Mouse (Mus musculus) megakaryocyte, embryonic 14.5 days (primary cell): Measurements from ENCODE around the gene Dip2b. TPM values are rescaled to one million over a fixed set of nuclear protein-coding genes. Genes with fewer than 3 reads are reported as not detected.

Experiments used
- H3K27me3 ChIP-seq: replicated peaks from 2 replicates; pipeline ENCODE3; 2012; ENCODE audit warnings: inconsistent platforms
- H3K36me3 ChIP-seq: replicated peaks from 2 replicates; pipeline ENCODE3; 2012; ENCODE audit warnings: low read length, inconsistent platforms, mixed read lengths
- H3K4me1 ChIP-seq: 2 replicates; pipeline ENCODE4 v1.6.1; 2012; ENCODE audit warnings: inconsistent platforms
- H3K4me3 ChIP-seq: replicated peaks from 2 replicates; pipeline ENCODE3; 2012; ENCODE audit warnings: moderate library complexity, mild to moderate bottlenecking, inconsistent platforms
- H3K9me3 ChIP-seq: 2 replicates; pipeline ENCODE4 v1.6.1; 2012; ENCODE audit warnings: inconsistent platforms
- FLI1 ChIP-seq: IDR thresholded peaks from 2 replicates; pipeline ENCODE4 v1.6.1; 2012; ENCODE audit warnings: low read length, inconsistent platforms, mixed read lengths
- GATA1 ChIP-seq: IDR thresholded peaks from 3 replicates; pipeline ENCODE4 v1.6.1; 2012; ENCODE audit warnings: mixed read lengths, low read length, inconsistent platforms, borderline replicate concordance
- polyA plus RNA-seq: library from polyadenylated mRNA; stranded (reverse); fragments of >175 nt; gene quantifications from 2 replicates; pipeline ENCODE4 v1.2.3, GENCODE M21; 2012; ENCODE audit warnings: low replicate concordance; ENCODE audit not compliant: insufficient read depth

Dip2b gene
- polyA plus RNA-seq, 1 experiment = 0.46 TPM

- H3K4me3 ChIP-seq = no peak overlapping the region
- no peaks in the 10 kb centered on the region for H3K27me3 ChIP-seq
- H3K4me1 ChIP-seq = peaks cover 12% of the 10 kb centered on the region
- no peaks in the 10 kb centered on the region for H3K9me3 ChIP-seq
- H3K36me3 ChIP-seq = no peaks in the 10 kb centered on the region
- no peak for TF ChIP-seq FLI1
Measured at GRCm38 (mm10) chr15:100063229-100063773, 24.8 kb downstream of the Dip2b start.

- Histone ChIP-seq H3K4me3 (no peak overlapping the region), H3K4me1 (no peaks in the 10 kb centered on the region), H3K36me3 (no peaks in the 10 kb centered on the region), H3K27me3 (no peaks in the 10 kb centered on the region), H3K9me3 (no peaks in the 10 kb centered on the region)
- no peak for TF ChIP-seq FLI1
- TF ChIP-seq GATA1 = no peak
Measured at GRCm38 (mm10) chr15:100066702-100067101, 28.2 kb downstream of the Dip2b start.

- Histone ChIP-seq H3K27me3 (no peaks in the 10 kb centered on the region), H3K4me1 (peaks cover 11% of the 10 kb centered on the region), H3K36me3 (no peaks in the 10 kb centered on the region), H3K9me3 (no peaks in the 10 kb centered on the region), H3K4me3 (no peak overlapping the region)
- no peak for TF ChIP-seq GATA1
- TF ChIP-seq FLI1 = no peak
Measured at GRCm38 (mm10) chr15:100069101-100069500, 30.6 kb downstream of the Dip2b start.

- H3K4me1 ChIP-seq = peaks cover 17% of the 10 kb centered on the region
- no peaks in the 10 kb centered on the region for H3K27me3 ChIP-seq
- no peak overlapping the region for H3K4me3 ChIP-seq
- no peaks in the 10 kb centered on the region for H3K36me3 ChIP-seq
- H3K9me3 ChIP-seq = no peaks in the 10 kb centered on the region
- TF ChIP-seq GATA1 (no peak), FLI1 (no peak)
Measured at GRCm38 (mm10) chr15:100070021-100070420, 31.6 kb downstream of the Dip2b start.

GRCm38 (mm10) chr15:100071819-100072218, 33.4 kb downstream of the Dip2b start:
- H3K36me3 ChIP-seq = no peaks in the 10 kb centered on the region
- H3K27me3 ChIP-seq = no peaks in the 10 kb centered on the region
- peaks cover 25% of the 10 kb centered on the region for H3K4me1 ChIP-seq
- H3K4me3 ChIP-seq = no peak overlapping the region
- no peaks in the 10 kb centered on the region for H3K9me3 ChIP-seq
- TF ChIP-seq GATA1 (no peak), FLI1 (no peak)

GRCm38 (mm10) chr15:100073696-100074453, 35.4 kb downstream of the Dip2b start:
- H3K4me3 ChIP-seq = no peak overlapping the region
- no peak for TF ChIP-seq GATA1
- no peak for TF ChIP-seq FLI1
- no peaks in the 10 kb centered on the region for H3K9me3 ChIP-seq
- no peaks in the 10 kb centered on the region for H3K36me3 ChIP-seq
- H3K27me3 ChIP-seq = no peaks in the 10 kb centered on the region
- H3K4me1 ChIP-seq = peaks cover 28% of the 10 kb centered on the region

GRCm38 (mm10) chr15:100074754-100075153, 36.3 kb downstream of the Dip2b start:
- H3K36me3 ChIP-seq = no peaks in the 10 kb centered on the region
- no peaks in the 10 kb centered on the region for H3K9me3 ChIP-seq
- H3K4me1 ChIP-seq = peaks cover 30% of the 10 kb centered on the region
- TF ChIP-seq FLI1 (no peak), GATA1 (no peak)
- H3K27me3 ChIP-seq = no peaks in the 10 kb centered on the region
- H3K4me3 ChIP-seq = no peak overlapping the region

GRCm38 (mm10) chr15:100076362-100076761, 37.9 kb downstream of the Dip2b start:
- Histone ChIP-seq H3K27me3 (no peaks in the 10 kb centered on the region), H3K4me1 (peaks cover 46% of the 10 kb centered on the region), H3K9me3 (no peaks in the 10 kb centered on the region), H3K36me3 (no peaks in the 10 kb centered on the region), H3K4me3 (no peak overlapping the region)
- TF ChIP-seq GATA1 (no peak), FLI1 (no peak)

- no peaks in the 10 kb centered on the region for H3K9me3 ChIP-seq
- TF ChIP-seq GATA1 = no peak
- TF ChIP-seq FLI1 = no peak
- H3K4me1 ChIP-seq = peaks cover 57% of the 10 kb centered on the region
- H3K27me3 ChIP-seq = no peaks in the 10 kb centered on the region
- H3K4me3 ChIP-seq = peak overlapping the region; percentile 80
- no peaks in the 10 kb centered on the region for H3K36me3 ChIP-seq
Measured at GRCm38 (mm10) chr15:100080833-100081477, 42.5 kb downstream of the Dip2b start.

- TF ChIP-seq FLI1 (no peak), GATA1 (no peak)
- peak overlapping the region; percentile 80 for H3K4me3 ChIP-seq
- H3K4me1 ChIP-seq = peaks cover 54% of the 10 kb centered on the region
- H3K36me3 ChIP-seq = no peaks in the 10 kb centered on the region
- H3K9me3 ChIP-seq = no peaks in the 10 kb centered on the region
- H3K27me3 ChIP-seq = no peaks in the 10 kb centered on the region
Measured at GRCm38 (mm10) chr15:100081478-100081998, 43.1 kb downstream of the Dip2b start.
